Mouse (Mus musculus) neural tube, embryonic 13.5 days (tissue): ENCODE measurements at regions not wholly inside any gene's neighbourhood (a gene's known extent, or its start where the extent isn't known, plus 50 kb on each side); places are given as distances from the start of the nearest gene placed in this dataset.
"Not testable (repeated sequence)": the region's sequence is repeated elsewhere in the genome, so short reads cannot be mapped to it uniquely, and the experiment has no call there.

Source experiments
- ATAC-seq: fragments of 200-750 bp; cut with Nextera tagmentation; 2 replicates; pipeline ENCODE4 v1.8.0; 2017; ENCODE audit warnings: low read depth, mild to moderate bottlenecking, moderate TSS enrichment, moderate library complexity
- H3K27ac ChIP-seq: fragments of 300-500 bp; sonication (generic); replicated peaks from 2 replicates; pipeline ENCODE4 v1.5.1; 2015; ENCODE audit warnings: moderate library complexity, mild to moderate bottlenecking, inconsistent platforms
- H3K27me3 ChIP-seq: fragments of 300-500 bp; sonication (generic); 2 replicates; pipeline ENCODE4 v1.6.1; 2015; ENCODE audit warnings: mild to moderate bottlenecking, inconsistent platforms
- H3K36me3 ChIP-seq: fragments of 300-500 bp; sonication (generic); 2 replicates; pipeline ENCODE4 v1.6.1; 2015; ENCODE audit warnings: mild to moderate bottlenecking, inconsistent platforms
- H3K4me1 ChIP-seq: fragments of 300-500 bp; sonication (generic); replicated peaks from 2 replicates; pipeline ENCODE4 v1.6.1; 2015; ENCODE audit warnings: inconsistent platforms
- H3K4me2 ChIP-seq: fragments of 300-500 bp; sonication (generic); 2 replicates; pipeline ENCODE4 v1.6.1; 2015; ENCODE audit warnings: inconsistent platforms, mild to moderate bottlenecking, moderate library complexity
- H3K4me3 ChIP-seq: fragments of 300-500 bp; sonication (generic); 2 replicates; pipeline ENCODE4 v1.5.1; 2015; ENCODE audit warnings: mild to moderate bottlenecking, inconsistent platforms
- H3K9ac ChIP-seq: fragments of 300-500 bp; sonication (generic); 2 replicates; pipeline ENCODE4 v1.6.1; 2015; ENCODE audit warnings: moderate library complexity, mild to moderate bottlenecking, inconsistent platforms
- H3K9me3 ChIP-seq: fragments of 300-500 bp; sonication (generic); 2 replicates; pipeline ENCODE4 v1.6.1; 2016; ENCODE audit warnings: inconsistent platforms
- WGBS: fragments of 180-500 bp; shearing (Covaris S2); methylation state at CpG from one replicate; pipeline ENCODE4 v1.1.7; 2015; 5-methylcytosine and 5-hydroxymethylcytosine counted together

- not testable (repeated sequence) for H3K4me1 ChIP-seq, H3K36me3 ChIP-seq, H3K9me3 ChIP-seq, H3K27me3 ChIP-seq
- peak overlapping the region; percentile 58 for H3K9ac ChIP-seq
- H3K4me2 ChIP-seq: peak overlapping the region; percentile 52
- peak overlapping the region; percentile 67 for H3K27ac ChIP-seq
- WGBS: under 1% methylated on average over 13 of the region's 13 CpGs
- peak; percentile 98 for ATAC-seq
- peak overlapping the region; percentile 46 for H3K4me3 ChIP-seq
Measured at GRCm38 (mm10) chr17:17293932-17294534, 80.1 kb upstream of the Riok2 start.

- not testable (repeated sequence) for H3K9me3 ChIP-seq, H3K36me3 ChIP-seq, H3K9ac ChIP-seq, H3K27ac ChIP-seq, H3K27me3 ChIP-seq, H3K4me1 ChIP-seq
- H3K4me3 ChIP-seq: peak overlapping the region; percentile 46
- ATAC-seq: 0 out of 2 replicates have a peak, but pooled peaks have one; percentile 45
- WGBS: 6% methylated on average over 1 of the region's 1 CpGs
- peak overlapping the region; percentile 52 for H3K4me2 ChIP-seq
Measured at GRCm38 (mm10) chr17:17295037-17295436, 79.1 kb upstream of the Riok2 start.

- not testable (repeated sequence) for H3K4me2 ChIP-seq, H3K36me3 ChIP-seq, H3K27me3 ChIP-seq, H3K4me3 ChIP-seq, H3K4me1 ChIP-seq, H3K27ac ChIP-seq, ATAC-seq, H3K9ac ChIP-seq
- peaks cover 51% of the 10 kb centered on the region for H3K9me3 ChIP-seq
- WGBS: 96% methylated on average over 10 of the region's 10 CpGs
Measured at GRCm38 (mm10) chr17:17303496-17303895, 70.6 kb upstream of the Riok2 start.
